Mouse (Mus musculus): ENCODE data around the gene Uba2.

DNA sequence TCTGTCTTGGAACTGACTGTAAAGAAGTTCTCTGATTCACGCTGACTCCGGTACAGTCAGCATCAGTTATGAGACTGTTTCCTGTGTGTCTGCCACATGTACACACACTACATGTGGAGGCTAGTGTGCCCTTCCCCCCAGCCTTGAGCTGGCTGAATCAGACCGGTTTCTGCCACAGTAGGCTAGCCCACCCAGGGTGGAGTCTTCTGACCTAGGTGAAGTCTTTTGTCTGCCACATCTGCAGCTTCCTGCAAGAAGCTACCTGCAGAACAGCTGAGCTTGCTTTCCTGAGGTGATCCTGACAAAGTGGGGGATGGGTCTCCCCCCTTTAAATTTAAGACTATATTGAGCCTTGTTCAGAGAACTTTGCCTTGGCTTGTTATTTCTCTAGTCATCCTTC, at the start of gene Uba2:
- no peak for TF ChIP-seq CTCF (IDR thresholded peaks at IDR 0.05; ENCODE audit: insufficient read depth, low read length)
- no peak for TF ChIP-seq POLR2A (IDR thresholded peaks at IDR 0.05; ENCODE audit: borderline replicate concordance, extremely low read depth, low read depth, low read length)
